Mouse (Mus musculus) gastrocnemius, postnatal 14 days (tissue): ENCODE measurements around the gene Trim46. TPM values are rescaled to one million over a fixed set of nuclear protein-coding genes. Genes with fewer than 3 reads are reported as not detected.

Experiments used
- DNase-seq: peaks from one replicate; pipeline ENCODE4 v3.0.0; 2021; ENCODE audit warnings: mixed read lengths
- intact Hi-C: fragments of 180-260 bp; cut with DNase I; formaldehyde crosslinking; loops from one replicate; pipeline ENCODE4 v1.15.1; 2025; ENCODE audit warnings: low total_unique reads
- microRNA-seq, 2 experiments: library from miRNA; unstranded; fragments of <30 nt; microRNA quantifications; one replicate each; pipeline ENCODE4 v1.2.0; 2021
- total RNA-seq, 2 experiments: library from RNA; stranded (reverse); gene quantifications; 2 replicates each; pipeline ENCODE4 v1.2.3; 2021

Trim46 gene
- total RNA-seq, 2 experiments from 2014 or later = 0.16 to 0.39 TPM

- DNase-seq = no peak
- intact Hi-C loops = no loop called here
These were observed 55.7 kb downstream of the Trim46 start for GRCm38 (mm10) chr3:89190436-89190835.

GRCm38 (mm10) chr3:89188478-89188875 is 57.6 kb downstream of the Trim46 start:
- DNase-seq = no peak
- intact Hi-C loops = no loop called here

GRCm38 (mm10) chr3:89187690-89188477 is 58.2 kb downstream of the Trim46 start:
- intact Hi-C loops = no loop called here
- no peak for DNase-seq

DNA sequence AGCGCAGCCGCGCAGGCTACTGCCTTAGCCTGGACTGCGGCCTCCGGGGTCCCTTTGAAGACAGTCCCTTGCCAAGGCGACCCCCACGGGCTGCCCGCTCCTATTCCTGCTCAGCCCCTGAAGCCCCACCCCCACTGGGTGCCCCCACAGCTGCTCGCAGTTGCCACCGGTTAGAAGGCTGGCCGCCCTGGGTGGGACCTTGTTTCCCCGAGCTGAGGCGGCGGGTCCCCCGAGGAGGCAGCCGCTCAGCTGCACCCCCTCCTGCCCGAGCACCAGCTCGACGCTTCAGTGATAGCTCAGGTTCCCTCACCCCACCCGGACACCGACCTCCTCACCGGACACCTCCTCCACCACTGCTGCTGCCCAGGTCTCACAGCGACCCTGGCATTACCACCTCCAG is 58.9 kb downstream of the Trim46 start:
- intact Hi-C loops = no loop called here
- no peak for DNase-seq

Small RNAs within 50 kb of the gene (microRNA-seq; reads per million reads assigned to microRNA genes)
- gene Mir92b = 7.0 to 37.6 reads per million in 2 experiments

Other genes starting within 250 kb of the Trim46 start
- gene Rusc1, start 153.0 kb downstream of the Trim46 start, total RNA-seq = 10 to 100 TPM; 10.3 TPM
- gene Gm43738, start 145.2 kb downstream of the Trim46 start, total RNA-seq = not detected
- gene Fdps, start 144.3 kb downstream of the Trim46 start, total RNA-seq = 10 to 100 TPM; 24.7 to 30.7 TPM
- gene Pklr, start 110.2 kb downstream of the Trim46 start, total RNA-seq = not detected
- gene Hcn3, start 86.1 kb downstream of the Trim46 start, total RNA-seq = under 1 TPM; 0.41 to 0.42 TPM
- gene Clk2, start 81.5 kb downstream of the Trim46 start, total RNA-seq = 10 to 100 TPM; 18.2 to 18.6 TPM
- 10 to 100 TPM; 32.1 to 35.6 TPM for gene Scamp3, start 68.8 kb downstream of the Trim46 start, total RNA-seq
- gene Fam189b, start 63.2 kb downstream of the Trim46 start, total RNA-seq = 10 to 100 TPM; 10.7 to 12.6 TPM
- 10 to 100 TPM; 19.5 to 20.7 TPM for gene Gba, start 43.4 kb downstream of the Trim46 start, total RNA-seq
- gene Thbs3, start 31.1 kb downstream of the Trim46 start, total RNA-seq = 10 to 100 TPM; 27.8 to 37.9 TPM
- gene Mtx1, start 19.2 kb downstream of the Trim46 start, total RNA-seq = 10 to 100 TPM; 42.4 to 52.2 TPM
- gene Muc1, start 17.3 kb downstream of the Trim46 start, total RNA-seq = under 1 TPM; 0.21 to 0.22 TPM
- gene Krtcap2, start 343 bp downstream of the Trim46 start, total RNA-seq = 10 to 100 TPM; 74.0 to 85.6 TPM
- 10 to 100 TPM; 32.5 to 37.3 TPM for gene Dpm3, start 13.0 kb upstream of the Trim46 start, total RNA-seq
- gene Slc50a1, start 24.3 kb upstream of the Trim46 start, total RNA-seq = 10 to 100 TPM; 14.2 to 14.6 TPM
- 10 to 100 TPM; 20.7 to 22.1 TPM for gene Efna1, start 34.8 kb upstream of the Trim46 start, total RNA-seq
- gene Efna3, start 76.7 kb upstream of the Trim46 start, total RNA-seq = not detected
- under 1 TPM; 0.42 to 0.80 TPM for gene Efna4, start 91.7 kb upstream of the Trim46 start, total RNA-seq
- 10 to 100 TPM; 35.0 to 40.1 TPM for gene Adam15, start 103.7 kb upstream of the Trim46 start, total RNA-seq
- gene Dcst2, start 115.7 kb upstream of the Trim46 start, total RNA-seq = not detected
- not detected for gene Dcst1, start 118.9 kb upstream of the Trim46 start, total RNA-seq
- 10 to 100 TPM; 18.4 to 24.0 TPM for gene Zbtb7b, start 148.5 kb upstream of the Trim46 start, total RNA-seq
- not detected for gene Lenep, start 156.5 kb upstream of the Trim46 start, total RNA-seq
- gene Flad1, start 165.6 kb upstream of the Trim46 start, total RNA-seq = 10 to 100 TPM; 30.9 to 33.4 TPM
- 10 to 100 TPM in 1 of 2 experiments, 1 to 10 TPM in 1; 9.6 to 14.4 TPM for gene Cks1b, start 172.1 kb upstream of the Trim46 start, total RNA-seq
- 10 to 100 TPM; 35.9 to 38.8 TPM for gene Shc1, start 172.1 kb upstream of the Trim46 start, total RNA-seq
- 10 to 100 TPM; 10.8 to 13.6 TPM for gene Pygo2, start 183.9 kb upstream of the Trim46 start, total RNA-seq
- 100 to 1,000 TPM; 163 to 164 TPM for gene Pbxip1, start 190.4 kb upstream of the Trim46 start, total RNA-seq
- gene Pmvk, start 208.2 kb upstream of the Trim46 start, total RNA-seq = 1 to 10 TPM; 4.6 to 6.3 TPM